Mouse (Mus musculus) lung, postnatal 25 days (tissue): ENCODE measurements around the gene Cntn4.
A peak's percentile ranks its signal among the peaks of the same experiment; 100 is the strongest.

Source experiments
- DNase-seq: peaks from one replicate; pipeline ENCODE4 v3.0.0; 2022; ENCODE audit warnings: low spot score

The Cntn4 gene

GRCm38 (mm10) chr6:106078629-106079028 lies 401.2 kb downstream of the Cntn4 start:
- no peak for DNase-seq

- peak; percentile 3 for DNase-seq
Measured at GRCm38 (mm10) chr6:106097856-106098255, 420.4 kb downstream of the Cntn4 start.

GRCm38 (mm10) chr6:106118523-106119081 lies 441.1 kb downstream of the Cntn4 start:
- no peak for DNase-seq

- no peak for DNase-seq
Measured at GRCm38 (mm10) chr6:106153530-106153929, 476.1 kb downstream of the Cntn4 start.

GRCm38 (mm10) chr6:106155362-106155761 lies 477.9 kb downstream of the Cntn4 start:
- no peak for DNase-seq

- no peak for DNase-seq
Measured at GRCm38 (mm10) chr6:106177546-106177945, 500.1 kb downstream of the Cntn4 start.

GRCm38 (mm10) chr6:106181596-106181995 lies 504.1 kb downstream of the Cntn4 start:
- no peak for DNase-seq

- DNase-seq = no peak
Measured at GRCm38 (mm10) chr6:106200974-106201373, 523.5 kb downstream of the Cntn4 start.

- DNase-seq = no peak
Measured at GRCm38 (mm10) chr6:106207401-106207800, 529.9 kb downstream of the Cntn4 start.

- no peak for DNase-seq
Measured at GRCm38 (mm10) chr6:106213071-106213470, 535.6 kb downstream of the Cntn4 start.

- no peak for DNase-seq
Measured at GRCm38 (mm10) chr6:106237046-106237948, 559.8 kb downstream of the Cntn4 start.

GRCm38 (mm10) chr6:106241553-106241952 lies 564.1 kb downstream of the Cntn4 start:
- DNase-seq = no peak

- DNase-seq = no peak
Measured at GRCm38 (mm10) chr6:106263396-106263795, 585.9 kb downstream of the Cntn4 start.

- no peak for DNase-seq
Measured at GRCm38 (mm10) chr6:106265487-106265886, 588.0 kb downstream of the Cntn4 start.

GRCm38 (mm10) chr6:106266304-106266703 lies 588.8 kb downstream of the Cntn4 start:
- DNase-seq = no peak

GRCm38 (mm10) chr6:106268723-106269122 lies 591.3 kb downstream of the Cntn4 start:
- DNase-seq = no peak

- no peak for DNase-seq
Measured at GRCm38 (mm10) chr6:106277139-106277538, 599.7 kb downstream of the Cntn4 start.

- DNase-seq = no peak
Measured at GRCm38 (mm10) chr6:106281621-106282020, 604.2 kb downstream of the Cntn4 start.

- DNase-seq = no peak
Measured at GRCm38 (mm10) chr6:106283815-106284214, 606.4 kb downstream of the Cntn4 start.

GRCm38 (mm10) chr6:106299451-106299850 lies 622.0 kb downstream of the Cntn4 start:
- DNase-seq = no peak

- DNase-seq = no peak
Measured at GRCm38 (mm10) chr6:106300179-106300578, 622.7 kb downstream of the Cntn4 start.

- no peak for DNase-seq
Measured at GRCm38 (mm10) chr6:106302435-106302834, 625.0 kb downstream of the Cntn4 start.

GRCm38 (mm10) chr6:106328987-106329386 lies 651.5 kb downstream of the Cntn4 start:
- no peak for DNase-seq
